Mouse (Mus musculus): ENCODE measurements around the gene Mark3. TPM values are rescaled to one million over a fixed set of nuclear protein-coding genes. Genes with fewer than 3 reads are reported as not detected.

Mark3 gene
- polyA plus RNA-seq, 1 experiment = 112 TPM

DNA sequence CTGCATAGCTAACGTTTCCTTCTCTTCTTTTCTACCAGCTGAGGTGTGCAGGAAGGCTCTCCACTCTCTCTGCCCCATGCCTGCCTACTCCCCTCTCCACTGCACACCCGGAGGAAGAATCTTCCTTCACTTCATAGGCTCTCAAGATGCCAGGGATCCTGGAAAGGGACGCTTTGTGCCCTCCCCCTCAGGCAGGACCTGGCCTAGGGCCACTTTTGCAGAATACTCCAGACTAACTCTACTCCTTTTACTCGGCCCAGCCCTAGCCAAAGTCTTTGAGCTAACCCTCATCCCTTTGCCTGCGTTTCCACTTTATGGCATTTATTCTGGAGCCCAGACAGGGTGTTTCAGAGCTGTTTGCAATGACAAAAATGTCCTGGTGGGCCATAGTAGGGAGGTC, 103.1 kb downstream of the Mark3 start:
- no peak for DNase-seq (ENCODE audit: low read depth)

DNA sequence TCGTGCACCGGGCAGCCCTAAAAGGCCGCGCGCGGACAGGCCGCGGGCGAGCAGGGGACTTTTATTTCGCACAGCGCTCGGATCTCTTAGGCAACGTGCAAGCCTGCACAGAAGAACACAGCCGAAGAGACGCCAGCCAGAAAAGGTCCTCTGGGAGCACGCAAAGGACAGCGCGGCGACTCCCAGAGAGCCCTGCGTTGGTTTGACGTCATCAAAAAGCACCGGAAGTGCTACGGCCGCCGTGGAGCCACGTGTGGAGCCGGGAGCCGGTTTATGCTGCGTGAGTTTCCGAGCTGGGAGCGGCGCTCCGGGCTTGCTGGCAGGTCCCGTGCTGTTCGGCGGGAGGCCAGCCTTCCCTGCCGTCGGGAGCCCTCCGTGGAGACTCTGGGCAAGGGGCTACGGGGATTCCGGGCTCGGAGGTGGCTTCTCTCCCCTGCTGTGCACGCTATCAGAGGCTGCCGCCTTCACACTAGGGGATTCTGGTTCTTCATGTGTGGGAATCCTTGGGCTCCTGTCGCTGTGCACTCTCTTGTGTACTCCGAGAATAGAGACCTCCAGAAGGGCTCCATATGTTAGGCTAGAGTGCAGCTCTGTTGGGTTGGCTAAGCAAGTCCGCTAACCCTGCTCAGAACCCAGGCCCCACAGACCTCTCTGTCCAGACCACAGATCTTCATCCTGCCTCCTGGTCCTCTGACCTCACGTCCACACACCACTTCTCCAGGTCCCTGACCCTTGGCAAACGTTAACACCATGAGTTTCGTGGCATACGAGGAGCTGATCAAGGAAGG, 103.8 kb downstream of the Mark3 start, which contains the start of gene Trmt61a:
TSS of gene Trmt61a (plus strand) at position 224 of the 788 bp plus-strand sequence.
- DNase-seq (ENCODE audit: low read depth) = peak; percentile 97
- TF ChIP-seq POLR2A (IDR thresholded peaks at IDR 0.05; ENCODE audit: borderline replicate concordance, extremely low read depth, insufficient read depth, insufficient read length, poor library complexity, severe bottlenecking) = peak; percentile 58; the same call in 1 of the 2 replicates
- no peak for TF ChIP-seq CTCF (IDR thresholded peaks at IDR 0.05; ENCODE audit: borderline replicate concordance, extremely low read depth, insufficient read depth, insufficient read length)

More for the DNA sequence above, 103.1 kb downstream of the Mark3 start:
- no peak for TF ChIP-seq POLR2A (IDR thresholded peaks at IDR 0.05; ENCODE audit: borderline replicate concordance, extremely low read depth, insufficient read depth, insufficient read length, poor library complexity, severe bottlenecking)
- no peak for TF ChIP-seq CTCF (IDR thresholded peaks at IDR 0.05; ENCODE audit: borderline replicate concordance, extremely low read depth, insufficient read depth, insufficient read length)

DNA sequence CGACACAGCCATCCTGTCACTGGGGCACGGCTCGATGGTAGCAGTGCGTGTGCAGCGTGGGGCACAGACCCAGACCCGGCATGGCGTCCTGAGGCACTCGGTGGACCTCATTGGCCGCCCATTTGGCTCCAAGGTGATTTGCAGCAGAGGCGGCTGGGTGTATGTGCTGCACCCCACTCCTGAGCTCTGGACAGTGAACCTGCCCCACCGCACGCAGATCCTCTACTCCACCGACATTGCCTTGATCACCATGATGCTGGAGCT, 104.3 kb downstream of the Mark3 start:
- TF ChIP-seq CTCF (IDR thresholded peaks at IDR 0.05; ENCODE audit: borderline replicate concordance, extremely low read depth, insufficient read depth, insufficient read length) = no peak
- DNase-seq (ENCODE audit: low read depth) = no peak

DNA sequence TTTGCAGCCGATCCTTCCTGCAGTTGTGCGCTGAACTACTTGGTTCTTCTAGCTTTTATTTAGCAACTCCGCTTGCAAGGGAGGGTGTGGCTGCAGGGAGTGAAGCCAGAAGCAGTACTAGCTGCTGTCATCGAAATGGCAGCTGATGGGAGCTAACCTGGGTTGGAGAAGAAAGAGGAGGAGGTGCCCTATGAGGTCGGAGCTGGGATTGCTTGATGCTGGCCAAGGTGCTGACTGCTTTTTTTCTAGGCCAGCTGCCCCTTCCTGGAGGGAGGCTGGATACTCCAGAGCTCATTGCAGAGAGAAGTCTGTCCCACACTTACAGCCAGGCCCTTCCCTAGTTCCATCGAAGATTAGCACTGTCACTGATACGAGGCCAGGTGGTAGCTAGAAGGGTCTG, 104.7 kb downstream of the Mark3 start:
- TF ChIP-seq POLR2A (IDR thresholded peaks at IDR 0.05; ENCODE audit: borderline replicate concordance, extremely low read depth, insufficient read depth, insufficient read length, poor library complexity, severe bottlenecking) (no peak), CTCF (IDR thresholded peaks at IDR 0.05; ENCODE audit: borderline replicate concordance, extremely low read depth, insufficient read depth, insufficient read length) (no peak)
- no peak for DNase-seq (ENCODE audit: low read depth)

DNA sequence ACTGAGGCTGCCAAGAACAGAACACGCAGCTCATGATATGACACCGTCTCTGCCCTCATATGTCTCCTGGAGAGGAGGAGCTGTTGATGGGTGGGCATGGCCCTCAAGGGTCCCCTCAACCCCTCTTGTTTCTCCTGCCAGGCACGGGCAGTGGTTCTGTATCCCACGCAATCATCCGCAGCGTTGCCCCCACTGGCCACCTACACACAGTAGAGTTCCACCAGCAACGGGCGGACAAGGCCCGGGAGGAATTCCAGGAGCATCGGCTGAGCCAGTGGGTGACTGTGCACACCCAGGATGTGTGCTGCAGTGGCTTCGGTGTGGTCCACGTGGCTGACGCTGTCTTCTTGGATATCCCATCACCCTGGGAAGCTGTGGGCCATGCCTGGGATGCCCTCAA, 106.3 kb downstream of the Mark3 start:
- TF ChIP-seq POLR2A (IDR thresholded peaks at IDR 0.05; ENCODE audit: borderline replicate concordance, extremely low read depth, insufficient read depth, insufficient read length, poor library complexity, severe bottlenecking) = no peak
- no peak for TF ChIP-seq CTCF (IDR thresholded peaks at IDR 0.05; ENCODE audit: borderline replicate concordance, extremely low read depth, insufficient read depth, insufficient read length)
- no peak for DNase-seq (ENCODE audit: low read depth)

DNA sequence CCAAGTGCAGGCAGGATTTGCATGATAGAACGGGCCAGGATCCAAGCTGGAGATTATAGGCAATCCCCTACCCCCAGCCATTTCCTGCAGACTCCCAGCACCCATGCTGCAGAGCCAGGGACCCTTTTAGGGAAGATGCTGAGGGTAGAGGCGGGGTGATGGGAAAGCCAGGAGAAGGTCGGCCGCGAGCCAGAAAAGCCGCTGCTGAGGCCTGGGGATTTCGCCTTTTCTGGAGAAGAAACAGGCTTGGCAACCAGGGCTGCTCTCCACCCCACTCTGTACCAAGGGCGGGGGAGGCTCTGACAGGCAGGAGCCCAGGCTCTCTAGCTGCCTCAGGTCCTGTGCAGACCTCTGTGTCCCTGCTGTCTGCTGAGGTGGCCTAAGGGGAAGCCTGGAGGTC, 107.0 kb downstream of the Mark3 start:
- TF ChIP-seq CTCF (IDR thresholded peaks at IDR 0.05; ENCODE audit: borderline replicate concordance, extremely low read depth, insufficient read depth, insufficient read length) (no peak), POLR2A (IDR thresholded peaks at IDR 0.05; ENCODE audit: borderline replicate concordance, extremely low read depth, insufficient read depth, insufficient read length, poor library complexity, severe bottlenecking) (no peak)
- no peak for DNase-seq (ENCODE audit: low read depth)

DNA sequence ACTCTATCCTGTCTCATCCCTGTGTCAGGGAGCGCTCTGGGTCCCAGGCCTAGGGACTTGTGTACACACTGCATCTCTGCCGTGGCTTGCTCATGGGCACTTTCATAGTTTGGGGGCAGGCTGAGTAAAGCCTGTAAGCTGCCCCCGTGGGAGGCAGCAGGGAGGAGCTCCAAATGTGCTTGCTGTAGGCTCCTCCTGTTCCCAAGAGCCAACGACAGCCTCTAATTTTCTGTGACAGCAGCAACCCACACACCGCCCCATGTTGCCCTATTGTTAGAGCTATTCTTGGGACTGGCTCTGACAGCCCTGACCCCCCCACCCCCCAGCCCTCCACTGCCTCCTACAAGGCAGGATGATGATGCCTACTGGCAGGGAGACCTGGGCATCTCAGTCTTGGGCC, 107.7 kb downstream of the Mark3 start:
- no peak for DNase-seq (ENCODE audit: low read depth)
- no peak for TF ChIP-seq POLR2A (IDR thresholded peaks at IDR 0.05; ENCODE audit: borderline replicate concordance, extremely low read depth, insufficient read depth, insufficient read length, poor library complexity, severe bottlenecking)
- no peak for TF ChIP-seq CTCF (IDR thresholded peaks at IDR 0.05; ENCODE audit: borderline replicate concordance, extremely low read depth, insufficient read depth, insufficient read length)

DNA sequence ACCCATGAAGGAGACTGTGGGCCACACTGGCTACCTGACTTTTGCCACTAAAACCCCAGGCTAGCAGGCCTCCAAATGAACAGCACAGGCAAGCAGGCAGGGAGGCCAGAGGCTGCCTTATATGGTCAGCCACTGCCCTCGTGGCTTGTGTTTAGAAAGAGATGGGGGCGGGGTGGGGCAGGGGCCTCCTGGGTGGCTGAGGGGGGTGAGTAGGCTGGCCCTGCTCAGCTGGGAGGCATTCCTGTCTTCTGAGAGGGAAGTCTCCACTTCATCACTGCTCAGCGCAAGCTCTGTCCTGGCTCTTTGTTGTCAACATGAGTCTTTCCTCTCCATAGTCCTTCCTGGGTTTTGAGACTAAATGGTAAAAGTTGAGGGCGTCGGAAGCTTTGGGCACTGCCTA, 108.5 kb downstream of the Mark3 start:
- TF ChIP-seq CTCF (IDR thresholded peaks at IDR 0.05; ENCODE audit: borderline replicate concordance, extremely low read depth, insufficient read depth, insufficient read length) (no peak), POLR2A (IDR thresholded peaks at IDR 0.05; ENCODE audit: borderline replicate concordance, extremely low read depth, insufficient read depth, insufficient read length, poor library complexity, severe bottlenecking) (no peak)
- DNase-seq (ENCODE audit: low read depth) = no peak

DNA sequence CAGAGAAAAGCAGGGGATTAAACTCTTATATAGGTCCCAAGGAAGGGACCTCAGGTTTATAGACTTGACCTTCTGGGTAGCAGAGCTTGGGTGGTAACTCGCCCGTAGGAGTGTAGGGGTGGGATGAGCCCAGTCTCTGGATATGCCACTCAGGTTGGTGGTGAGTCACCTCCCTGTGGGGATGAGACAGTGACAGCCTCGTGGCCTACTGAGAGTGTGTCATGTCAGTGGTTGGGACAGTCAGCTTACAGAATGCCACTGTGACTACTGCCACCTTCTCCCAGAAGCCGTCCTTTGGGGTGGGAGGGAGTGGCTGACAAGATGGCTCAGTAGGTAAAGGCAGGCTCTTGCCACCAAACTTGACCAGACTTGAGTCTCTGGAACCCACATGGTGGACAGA, 112.1 kb downstream of the Mark3 start:
- TF ChIP-seq CTCF (IDR thresholded peaks at IDR 0.05; ENCODE audit: borderline replicate concordance, extremely low read depth, insufficient read depth, insufficient read length) = no peak
- TF ChIP-seq POLR2A (IDR thresholded peaks at IDR 0.05; ENCODE audit: borderline replicate concordance, extremely low read depth, insufficient read depth, insufficient read length, poor library complexity, severe bottlenecking) = no peak
- DNase-seq (ENCODE audit: low read depth) = no peak

DNA sequence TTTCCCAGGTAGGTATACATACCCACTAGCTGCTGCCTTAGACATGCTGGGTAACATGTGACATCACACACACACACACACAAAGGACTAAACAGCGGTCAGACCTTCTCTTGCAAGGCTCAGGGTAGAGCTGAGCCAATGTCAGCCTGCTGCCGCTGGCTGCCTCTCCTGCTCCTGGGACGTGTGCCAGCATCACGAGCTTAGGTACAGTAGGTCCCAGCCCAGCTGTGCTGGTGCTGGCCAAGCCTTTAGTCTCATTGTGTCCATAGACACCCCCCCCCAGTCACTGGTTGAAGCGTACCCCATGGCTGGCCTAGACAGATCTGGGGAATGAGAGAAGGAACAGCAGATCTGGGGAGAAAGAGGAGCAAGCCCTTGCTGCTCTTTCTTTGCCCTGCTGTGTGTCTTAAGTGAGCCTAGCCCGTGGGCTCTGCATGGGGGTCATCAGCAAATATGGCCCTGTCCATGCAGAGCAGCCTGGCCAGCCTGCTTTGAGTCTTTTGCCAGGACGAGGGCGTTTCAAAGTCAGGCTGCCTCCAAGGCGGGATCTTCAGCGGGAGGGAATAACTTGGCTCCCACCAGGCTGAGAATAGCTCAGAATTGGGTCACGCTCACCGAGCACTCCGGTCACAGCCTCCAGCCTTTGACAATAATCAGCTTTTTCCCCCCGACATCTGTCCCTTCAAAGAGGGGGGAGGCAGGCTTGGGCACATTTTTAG, 113.2 kb downstream of the Mark3 start:
- peak; percentile 90 for DNase-seq (ENCODE audit: low read depth)
- TF ChIP-seq CTCF (IDR thresholded peaks at IDR 0.05; ENCODE audit: borderline replicate concordance, extremely low read depth, insufficient read depth, insufficient read length) (no peak), POLR2A (IDR thresholded peaks at IDR 0.05; ENCODE audit: borderline replicate concordance, extremely low read depth, insufficient read depth, insufficient read length, poor library complexity, severe bottlenecking) (no peak)

DNA sequence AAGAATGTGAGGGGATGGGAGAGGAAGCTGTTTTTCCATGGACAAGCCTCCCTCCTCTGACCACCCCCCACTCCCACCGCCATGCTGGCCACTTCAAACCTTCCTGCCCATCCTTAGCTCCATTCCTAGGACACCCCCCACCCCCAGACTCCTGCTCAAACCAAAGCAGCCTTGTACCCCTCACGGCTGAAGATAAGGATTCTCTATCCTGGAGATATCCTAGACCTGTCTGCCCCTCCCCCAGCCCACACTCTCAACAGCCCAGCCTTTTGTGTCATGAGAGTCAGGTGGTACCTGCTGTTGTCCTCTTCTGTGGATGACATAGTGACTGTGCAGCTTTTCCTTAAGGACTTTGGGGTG, 113.7 kb downstream of the Mark3 start:
- no peak for DNase-seq (ENCODE audit: low read depth)
- TF ChIP-seq CTCF (IDR thresholded peaks at IDR 0.05; ENCODE audit: borderline replicate concordance, extremely low read depth, insufficient read depth, insufficient read length) (no peak), POLR2A (IDR thresholded peaks at IDR 0.05; ENCODE audit: borderline replicate concordance, extremely low read depth, insufficient read depth, insufficient read length, poor library complexity, severe bottlenecking) (no peak)

DNA sequence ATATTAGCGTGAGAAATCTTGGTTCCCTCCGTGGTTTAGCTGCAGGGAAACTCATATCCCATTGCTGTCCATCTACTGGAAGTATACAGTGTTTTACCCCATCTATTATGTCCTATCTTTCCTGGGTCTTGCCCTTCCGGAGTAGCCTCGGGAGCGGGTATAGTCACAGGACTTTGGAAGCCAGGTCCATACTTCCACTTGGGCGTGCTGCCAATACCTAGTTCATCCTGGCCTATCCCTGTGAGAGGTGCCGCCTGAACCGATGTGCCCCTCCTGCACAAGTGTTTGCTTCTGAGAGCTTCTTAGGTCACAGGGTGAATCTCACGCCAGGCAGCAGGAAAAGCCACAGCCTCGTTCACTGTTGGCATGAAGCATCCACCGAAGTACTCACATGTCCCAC, 115.1 kb downstream of the Mark3 start:
- no peak for DNase-seq (ENCODE audit: low read depth)
- TF ChIP-seq POLR2A (IDR thresholded peaks at IDR 0.05; ENCODE audit: borderline replicate concordance, extremely low read depth, insufficient read depth, insufficient read length, poor library complexity, severe bottlenecking) (no peak), CTCF (IDR thresholded peaks at IDR 0.05; ENCODE audit: borderline replicate concordance, extremely low read depth, insufficient read depth, insufficient read length) (no peak)
